Mouse (Mus musculus): ENCODE data around the gene Myl6b. TPM values are rescaled to one million over a fixed set of nuclear protein-coding genes. Genes with fewer than 3 reads are reported as not detected.

Myl6b gene
- polyA plus RNA-seq, 1 experiment from 2014 or later = 4.4 TPM

GRCm38 (mm10) chr10:128458348-128458718 lies 40.2 kb downstream of the Myl6b start:
- peak overlapping the region; percentile 81 for H3K4me2 ChIP-seq (ENCODE audit: low read depth, severe bottlenecking)
- DNase-seq (ENCODE audit: low spot score) (peak; percentile 99), ATAC-seq (ENCODE audit: insufficient number of reproducible peaks, low FRiP score, low TSS enrichment, low read depth) (peak; percentile 75; the same call in 1 of the 2 replicates)
- WGBS = under 1% methylated on average over 29 of the region's 29 CpGs
- no peaks in the 10 kb centered on the region for H3K9me3 ChIP-seq (ENCODE audit: control insufficient read depth, low read length)
- H3K36me3 ChIP-seq (ENCODE audit: control insufficient read depth, insufficient read depth, low read length) = peaks cover 5% of the 10 kb centered on the region; the same call in 1 of the 2 replicates
- H3K4me3 ChIP-seq (ENCODE audit: low read depth, low read length) = peak overlapping the region; percentile 90
- H3K9ac ChIP-seq (ENCODE audit: low read length) = peak overlapping the region; percentile 98
- peaks cover 15% of the 10 kb centered on the region for H3K4me1 ChIP-seq (ENCODE audit: control insufficient read depth, insufficient read depth, low read length)
- no peaks in the 10 kb centered on the region for H3K27me3 ChIP-seq (ENCODE audit: control insufficient read depth, insufficient read depth, low read length)
- peak overlapping the region; percentile 94 for H3K27ac ChIP-seq (replicated peaks; ENCODE audit: low read depth, low read length)

GRCm38 (mm10) chr10:128457676-128458075 lies 40.8 kb downstream of the Myl6b start:
- H3K4me2 ChIP-seq (ENCODE audit: low read depth, severe bottlenecking) = no peak overlapping the region

GRCm38 (mm10) chr10:128455280-128455679 lies 43.2 kb downstream of the Myl6b start:
- no peaks in the 10 kb centered on the region for H3K27me3 ChIP-seq (ENCODE audit: control insufficient read depth, insufficient read depth, low read length)
- ATAC-seq (ENCODE audit: insufficient number of reproducible peaks, low FRiP score, low TSS enrichment, low read depth) = no peak
- H3K4me2 ChIP-seq (ENCODE audit: low read depth, severe bottlenecking) = no peak overlapping the region
- peak; percentile 65 for DNase-seq (ENCODE audit: low spot score)
- H3K27ac ChIP-seq (replicated peaks; ENCODE audit: low read depth, low read length) = no peak overlapping the region
- 2% methylated on average over 6 of the region's 6 CpGs for WGBS
- 0 out of 2 replicates have a peak, but pooled peaks cover 5% of the 10 kb centered on the region for H3K4me1 ChIP-seq (ENCODE audit: control insufficient read depth, insufficient read depth, low read length)
- no peaks in the 10 kb centered on the region for H3K9me3 ChIP-seq (ENCODE audit: control insufficient read depth, low read length)
- H3K4me3 ChIP-seq (ENCODE audit: low read depth, low read length) = no peak overlapping the region
- no peaks in the 10 kb centered on the region for H3K36me3 ChIP-seq (ENCODE audit: control insufficient read depth, insufficient read depth, low read length)
- H3K9ac ChIP-seq (ENCODE audit: low read length) = no peak overlapping the region

More at GRCm38 (mm10) chr10:128457676-128458075, 40.8 kb downstream of the Myl6b start:
- no peak overlapping the region for H3K27ac ChIP-seq (replicated peaks; ENCODE audit: low read depth, low read length)
- H3K4me3 ChIP-seq (ENCODE audit: low read depth, low read length) = no peak overlapping the region
- peaks cover 3% of the 10 kb centered on the region; the same call in 1 of the 2 replicates for H3K36me3 ChIP-seq (ENCODE audit: control insufficient read depth, insufficient read depth, low read length)
- H3K27me3 ChIP-seq (ENCODE audit: control insufficient read depth, insufficient read depth, low read length) = no peaks in the 10 kb centered on the region
- no peak for DNase-seq (ENCODE audit: low spot score)
- no peak for ATAC-seq (ENCODE audit: insufficient number of reproducible peaks, low FRiP score, low TSS enrichment, low read depth)
- peaks cover 15% of the 10 kb centered on the region for H3K4me1 ChIP-seq (ENCODE audit: control insufficient read depth, insufficient read depth, low read length)
- H3K9me3 ChIP-seq (ENCODE audit: control insufficient read depth, low read length) = no peaks in the 10 kb centered on the region
- no peak overlapping the region for H3K9ac ChIP-seq (ENCODE audit: low read length)
- WGBS = 83% methylated on average over 6 of the region's 6 CpGs

- Histone ChIP-seq H3K4me1 (ENCODE audit: control insufficient read depth, insufficient read depth, low read length) (0 out of 2 replicates have a peak, but pooled peaks cover 3% of the 10 kb centered on the region), H3K4me2 (ENCODE audit: low read depth, severe bottlenecking) (no peak overlapping the region), H3K36me3 (ENCODE audit: control insufficient read depth, insufficient read depth, low read length) (no peaks in the 10 kb centered on the region), H3K4me3 (ENCODE audit: low read depth, low read length) (no peak overlapping the region), H3K9me3 (ENCODE audit: control insufficient read depth, low read length) (no peaks in the 10 kb centered on the region), H3K9ac (ENCODE audit: low read length) (no peak overlapping the region), H3K27me3 (ENCODE audit: control insufficient read depth, insufficient read depth, low read length) (no peaks in the 10 kb centered on the region), H3K27ac (replicated peaks; ENCODE audit: low read depth, low read length) (no peak overlapping the region)
- no peak for ATAC-seq (ENCODE audit: insufficient number of reproducible peaks, low FRiP score, low TSS enrichment, low read depth)
- WGBS = 79% methylated on average over 3 of the region's 3 CpGs
- DNase-seq (ENCODE audit: low spot score) = no peak
Observed at GRCm38 (mm10) chr10:128454471-128454870, 44.0 kb downstream of the Myl6b start.

- WGBS = 84% methylated on average over 6 of the region's 6 CpGs
- no peaks in the 10 kb centered on the region for H3K36me3 ChIP-seq (ENCODE audit: control insufficient read depth, insufficient read depth, low read length)
Observed at GRCm38 (mm10) chr10:128451014-128451413, 47.5 kb downstream of the Myl6b start.

GRCm38 (mm10) chr10:128445407-128445806 lies 53.1 kb downstream of the Myl6b start:
- Histone ChIP-seq H3K4me2 (ENCODE audit: low read depth, severe bottlenecking) (no peak overlapping the region), H3K4me1 (ENCODE audit: control insufficient read depth, insufficient read depth, low read length) (no peaks in the 10 kb centered on the region), H3K9ac (ENCODE audit: low read length) (no peak overlapping the region), H3K9me3 (ENCODE audit: control insufficient read depth, low read length) (no peaks in the 10 kb centered on the region), H3K36me3 (ENCODE audit: control insufficient read depth, insufficient read depth, low read length) (peaks cover 5% of the 10 kb centered on the region), H3K4me3 (ENCODE audit: low read depth, low read length) (no peak overlapping the region), H3K27me3 (ENCODE audit: control insufficient read depth, insufficient read depth, low read length) (no peaks in the 10 kb centered on the region), H3K27ac (replicated peaks; ENCODE audit: low read depth, low read length) (no peak overlapping the region)
- WGBS = 83% methylated on average over 4 of the region's 4 CpGs
- ATAC-seq (ENCODE audit: insufficient number of reproducible peaks, low FRiP score, low TSS enrichment, low read depth) (no peak), DNase-seq (ENCODE audit: low spot score) (no peak)

More at GRCm38 (mm10) chr10:128451014-128451413, 47.5 kb downstream of the Myl6b start:
- Histone ChIP-seq H3K4me2 (ENCODE audit: low read depth, severe bottlenecking) (no peak overlapping the region), H3K4me1 (ENCODE audit: control insufficient read depth, insufficient read depth, low read length) (0 out of 2 replicates have a peak, but pooled peaks cover 3% of the 10 kb centered on the region), H3K9ac (ENCODE audit: low read length) (no peak overlapping the region), H3K9me3 (ENCODE audit: control insufficient read depth, low read length) (no peaks in the 10 kb centered on the region), H3K4me3 (ENCODE audit: low read depth, low read length) (no peak overlapping the region), H3K27ac (replicated peaks; ENCODE audit: low read depth, low read length) (no peak overlapping the region), H3K27me3 (ENCODE audit: control insufficient read depth, insufficient read depth, low read length) (no peaks in the 10 kb centered on the region)
- no peak for ATAC-seq (ENCODE audit: insufficient number of reproducible peaks, low FRiP score, low TSS enrichment, low read depth)
- no peak for DNase-seq (ENCODE audit: low spot score)

- H3K4me1 ChIP-seq (ENCODE audit: control insufficient read depth, insufficient read depth, low read length) = no peaks in the 10 kb centered on the region
- no peak overlapping the region for H3K27ac ChIP-seq (replicated peaks; ENCODE audit: low read depth, low read length)
- H3K9me3 ChIP-seq (ENCODE audit: control insufficient read depth, low read length) = no peaks in the 10 kb centered on the region
- H3K9ac ChIP-seq (ENCODE audit: low read length) = no peak overlapping the region
- WGBS = 64% methylated on average over 6 of the region's 6 CpGs
- no peak for DNase-seq (ENCODE audit: low spot score)
- H3K27me3 ChIP-seq (ENCODE audit: control insufficient read depth, insufficient read depth, low read length) = no peaks in the 10 kb centered on the region
- H3K36me3 ChIP-seq (ENCODE audit: control insufficient read depth, insufficient read depth, low read length) = peaks cover 5% of the 10 kb centered on the region
- no peak overlapping the region for H3K4me3 ChIP-seq (ENCODE audit: low read depth, low read length)
- H3K4me2 ChIP-seq (ENCODE audit: low read depth, severe bottlenecking) = no peak overlapping the region
- ATAC-seq (ENCODE audit: insufficient number of reproducible peaks, low FRiP score, low TSS enrichment, low read depth) = no peak
Observed at GRCm38 (mm10) chr10:128444354-128444753, 54.1 kb downstream of the Myl6b start.

Data from limb, embryonic 11.5 days (tissue).